Mouse (Mus musculus) central nervous system, embryonic 11.5 days (tissue): ENCODE data around the gene Mfap4. TPM values are rescaled to one million over a fixed set of nuclear protein-coding genes. Genes with fewer than 3 reads are reported as not detected.

Source experiments
- polyA plus RNA-seq: library from polyadenylated mRNA; depleted of rRNA; stranded (reverse); fragments of >200 nt; gene quantifications from 2 replicates; pipeline ENCODE4 v1.2.3, GENCODE M21; 2012; rRNA removed

Gene Mfap4
- polyA plus RNA-seq: 65.6 and 232 TPM in 2 replicates

DNA sequence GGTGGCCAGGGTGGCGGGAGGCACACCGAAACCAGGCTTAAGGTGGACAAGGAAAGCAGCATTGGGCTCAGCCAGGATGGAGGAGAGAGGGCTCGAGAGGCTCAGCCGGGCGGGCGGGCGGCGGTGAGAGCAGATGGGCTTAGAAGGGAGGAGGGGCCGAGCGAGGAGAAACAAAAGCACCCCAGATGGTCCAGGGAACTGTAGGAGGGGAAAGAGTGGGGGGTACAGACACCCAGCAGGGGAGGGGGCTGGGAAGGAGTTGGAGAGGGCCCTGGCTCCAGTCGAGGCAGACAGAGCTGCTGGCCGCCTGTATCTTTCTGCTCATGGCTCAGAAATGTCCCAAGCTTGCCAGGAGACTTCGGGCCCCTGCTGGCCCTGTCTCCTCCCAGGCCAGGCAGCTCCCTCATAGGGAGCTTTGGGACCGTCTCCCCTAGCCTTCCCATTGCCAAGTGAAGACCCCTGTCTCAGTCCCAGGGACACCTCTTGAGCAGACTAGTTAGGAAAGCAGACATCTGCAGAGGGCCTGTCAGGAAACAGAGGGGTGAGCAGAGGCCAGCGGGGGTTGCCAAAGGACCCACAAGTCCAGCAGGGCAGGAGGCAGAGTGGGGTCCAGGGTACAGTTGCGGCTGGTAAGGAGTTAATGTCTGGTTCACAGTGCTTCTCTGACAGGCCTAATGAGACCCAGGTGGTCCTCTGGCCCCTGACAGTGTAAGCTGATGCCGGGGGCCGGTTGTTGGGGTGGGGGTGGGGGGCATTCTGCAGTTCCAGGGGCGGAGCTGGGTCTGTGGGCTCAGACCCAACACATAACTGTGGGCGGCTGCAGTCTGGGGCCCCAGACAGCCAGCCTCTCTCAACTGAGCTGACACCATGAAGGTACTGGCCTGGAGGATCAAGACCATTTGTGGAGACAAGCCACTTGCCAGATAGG, at the start of gene Mfap4:
Gene Mfap4 (plus strand): TSS at position 819 of the 928 bp plus-strand sequence.

DNA sequence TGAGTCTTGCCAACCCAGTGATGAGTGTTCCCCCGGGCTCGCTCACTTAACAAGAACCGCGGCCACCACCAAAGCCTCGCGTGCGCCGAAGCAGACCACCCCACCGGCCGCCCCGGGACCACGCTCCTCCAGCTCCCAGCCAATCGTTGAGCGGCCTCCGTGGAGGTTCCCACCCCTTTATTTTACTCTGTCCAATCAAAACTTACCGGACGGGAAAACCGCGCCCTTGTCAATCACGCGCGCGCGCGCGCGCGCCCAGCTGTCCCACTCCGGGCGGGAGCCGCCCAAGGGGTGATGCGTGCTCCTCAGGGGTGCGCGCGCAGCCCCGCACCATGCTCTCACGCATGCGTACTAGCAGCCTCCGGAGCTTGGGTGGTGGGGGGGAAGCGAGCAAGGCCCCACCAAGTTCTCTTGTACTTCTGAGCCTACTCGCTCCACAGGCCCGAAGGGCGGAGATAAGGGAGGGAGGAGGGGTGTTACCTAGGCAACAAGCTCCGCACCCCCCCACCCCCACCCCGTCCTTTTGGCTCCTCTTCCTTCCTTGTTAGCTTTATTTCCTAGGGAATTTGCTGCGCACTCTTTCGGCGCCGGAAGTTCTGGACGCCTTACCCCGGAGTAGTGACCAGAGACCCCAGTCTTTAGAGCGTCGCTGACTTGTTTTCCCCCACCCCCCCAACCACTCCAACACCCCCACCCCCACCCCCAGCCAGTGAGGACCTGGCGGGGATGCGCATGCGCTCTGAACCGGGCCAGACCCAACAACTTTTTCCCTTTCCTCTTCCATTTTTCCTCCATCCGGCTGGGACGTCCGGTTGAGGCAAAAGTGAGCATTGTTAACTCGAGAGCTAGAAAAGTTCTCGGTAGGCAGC, 9.1 kb downstream of the Mfap4 start, which contains the start of gene Mapk7:
Gene Mapk7 (minus strand): TSS at position 278 of the 869 bp plus-strand sequence.

DNA sequence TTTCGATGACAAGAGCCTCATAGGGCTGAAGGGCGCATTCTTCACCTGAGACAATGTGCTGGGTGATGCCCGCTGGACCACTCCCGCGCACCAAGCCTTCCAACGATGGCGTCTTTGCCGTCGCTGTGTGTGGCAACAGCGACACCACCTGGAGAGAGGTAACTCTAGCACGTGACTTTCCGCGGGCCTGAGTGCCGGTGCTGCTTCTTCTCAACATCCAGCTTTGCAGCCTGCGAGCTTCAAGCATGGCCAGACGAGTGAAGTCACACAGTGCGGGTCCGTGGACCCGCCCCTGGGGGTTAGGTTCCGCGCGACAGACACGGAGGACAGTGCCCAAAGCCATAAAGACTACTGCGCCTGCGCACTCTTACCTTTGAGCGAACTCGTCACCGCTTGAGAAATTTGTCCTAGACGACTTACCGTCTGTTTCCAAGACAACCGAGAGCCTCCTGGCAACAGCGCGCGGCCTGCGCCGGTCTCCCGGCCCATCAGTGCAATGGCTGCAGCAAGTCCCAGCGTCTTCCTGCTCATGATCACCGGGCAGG, 19.6 kb downstream of the Mfap4 start, which contains the start of gene B9d1:
Gene B9d1 (plus strand): TSS at position 432 of the 545 bp plus-strand sequence.

Other genes starting within 250 kb of the Mfap4 start
- gene Aldh3a2, start 218.0 kb upstream of the Mfap4 start, polyA plus RNA-seq: 23.3 and 24.9 TPM in 2 replicates
- 0.05 TPM in 1 of 2 replicates, not detected in the other for gene Slc47a2, start 142.6 kb upstream of the Mfap4 start, polyA plus RNA-seq
- gene Slc47a1, start 107.1 kb upstream of the Mfap4 start, polyA plus RNA-seq: 0.37 and 0.77 TPM in 2 replicates
- gene Rnf112, start 31.3 kb upstream of the Mfap4 start, polyA plus RNA-seq: 5.4 and 6.8 TPM in 2 replicates
- gene Mapk7, start 9.0 kb downstream of the Mfap4 start, polyA plus RNA-seq: 96.4 and 120 TPM in 2 replicates
- gene B9d1, start 19.7 kb downstream of the Mfap4 start, polyA plus RNA-seq: 48.2 and 53.7 TPM in 2 replicates
- 25.4 and 27.5 TPM in 2 replicates for gene Epn2, start 94.3 kb downstream of the Mfap4 start, polyA plus RNA-seq
- 4.3 and 4.9 TPM in 2 replicates for gene Grap, start 167.8 kb downstream of the Mfap4 start, polyA plus RNA-seq
- gene Fam83g, start 198.7 kb downstream of the Mfap4 start, polyA plus RNA-seq: 0.42 and 0.68 TPM in 2 replicates
- gene Slc5a10, start 235.4 kb downstream of the Mfap4 start, polyA plus RNA-seq: 0.02 TPM in 1 of 2 replicates, not detected in the other